Mouse (Mus musculus) ES-E14 (cell line): ENCODE measurements around the gene Zg16. TPM values are rescaled to one million over a fixed set of nuclear protein-coding genes. Genes with fewer than 3 reads are reported as not detected.

ENCODE experiments used
- DNase-seq: peaks from one replicate; pipeline ENCODE4 v3.0.0-alpha.2; 2013; ENCODE audit warnings: low read depth, low spot score
- H3K27ac ChIP-seq: 2 replicates; pipeline ENCODE4 v1.5.1; 2012; ENCODE audit warnings: low read depth, mild to moderate bottlenecking, low read length, moderate library complexity, mixed read lengths; ENCODE audit not compliant: poor library complexity, insufficient read depth, severe bottlenecking
- H3K36me3 ChIP-seq: 2 replicates; pipeline ENCODE4 v1.6.1; 2012; ENCODE audit warnings: mild to moderate bottlenecking, low read length, moderate library complexity, mixed read lengths; ENCODE audit not compliant: control insufficient read depth, poor library complexity, insufficient read depth, severe bottlenecking
- H3K4me1 ChIP-seq, 2 experiments: fragments of 150-350 bp in 1 of 2; sonication (generic) in 1 of 2; 2 replicates each; pipeline ENCODE4 v1.6.1; 2012; ENCODE audit warnings: low read length in 2 of 2, mild to moderate bottlenecking in 1 of 2, mixed read lengths in 1 of 2; ENCODE audit not compliant: control insufficient read depth in 2 of 2, insufficient read depth in 2 of 2, poor library complexity in 1 of 2
- H3K4me3 ChIP-seq, 2 experiments: fragments of 150-350 bp in 1 of 2; sonication (generic) in 1 of 2; 2 replicates each; pipeline ENCODE4 v1.5.1; 2012; ENCODE audit warnings: low read length in 2 of 2, low read depth in 1 of 2, mild to moderate bottlenecking in 1 of 2, mixed read lengths in 1 of 2; ENCODE audit not compliant: insufficient read depth in 1 of 2, poor library complexity in 1 of 2, severe bottlenecking in 1 of 2
- H3K9ac ChIP-seq: 2 replicates; pipeline ENCODE4 v1.6.1; 2012; ENCODE audit warnings: low read depth, mild to moderate bottlenecking, low read length, mixed read lengths; ENCODE audit not compliant: poor library complexity, insufficient read depth, severe bottlenecking
- H3K9me3 ChIP-seq: fragments of 150-350 bp; sonication (generic); 2 replicates; pipeline ENCODE4 v1.6.1; 2012; ENCODE audit warnings: low read depth, mild to moderate bottlenecking, low read length; ENCODE audit not compliant: control insufficient read depth, insufficient read depth
- CHD2 ChIP-seq: IDR thresholded peaks from 2 replicates; pipeline ENCODE4 v1.6.1; 2014; ENCODE audit warnings: mild to moderate bottlenecking, low read depth, low read length, inconsistent platforms
- HCFC1 ChIP-seq: IDR thresholded peaks from 2 replicates; pipeline ENCODE4 v1.6.1; 2012; ENCODE audit warnings: low read length, inconsistent platforms, borderline replicate concordance; ENCODE audit not compliant: insufficient read depth
- MAFK ChIP-seq: IDR thresholded peaks from 2 replicates; pipeline ENCODE4 v1.6.1; 2014; ENCODE audit warnings: mild to moderate bottlenecking, low read depth, low read length, inconsistent platforms; ENCODE audit not compliant: insufficient read depth
- ZC3H11A ChIP-seq: IDR thresholded peaks from 2 replicates; pipeline ENCODE4 v1.6.1; 2012; ENCODE audit warnings: low read depth, mild to moderate bottlenecking, inconsistent platforms, low read length, borderline replicate concordance
- ZNF384 ChIP-seq: IDR thresholded peaks from 2 replicates; pipeline ENCODE4 v1.6.1; 2012; ENCODE audit warnings: low read depth, low read length, inconsistent platforms
- in situ Hi-C, 2 experiments: fragments of 600-800 bp; cut with MboI; formaldehyde crosslinking; loops; one replicate each; pipeline ENCODE4 v1.15.1; 2025; ENCODE audit warnings: low sequenced_read_pairs in 2 of 2, inconsistent platforms in 1 of 2; ENCODE audit not compliant: unreplicated experiment in 2 of 2
- total RNA-seq: library from RNA; depleted of rRNA; stranded (reverse); fragments of 300-350 nt; gene quantifications from 2 replicates; pipeline ENCODE4 v1.2.3, GENCODE M21; 2012

Gene Zg16
- total RNA-seq, 1 experiment = not detected

GRCm38 (mm10) chr7:127026984-127027726 is 60.0 kb downstream of the Zg16 start, which contains the start of gene Maz:
Gene Maz, minus strand, starts transcription at chr7:127027037.
- in situ Hi-C loops = no loop called here
- peaks cover 58% of the 10 kb centered on the region for H3K36me3 ChIP-seq
- no peaks in the 10 kb centered on the region for H3K9me3 ChIP-seq
- H3K4me1 ChIP-seq = peaks cover 6 to 17% of the 10 kb centered on the region in 2 experiments; a peak in 3 of 4 replicates
- peak within 1 kb of the TSS; percentile 90 for H3K9ac ChIP-seq
- TF ChIP-seq HCFC1 (peak; percentile 70; the same call in 1 of the 2 replicates), ZNF384 (no peak)
- DNase-seq = peak; percentile 98
- H3K27ac ChIP-seq = peak within 1 kb of the TSS; percentile 99
- peak within 1 kb of the TSS; percentile 87 to 89 for H3K4me3 ChIP-seq

- Histone ChIP-seq H3K4me1 (peaks cover 8 to 15% of the 10 kb centered on the region in 2 experiments; a peak in 2 of 4 replicates), H3K36me3 (peaks cover 55% of the 10 kb centered on the region), H3K4me3 (peak overlapping the region; percentile 3 to 87; a peak in 3 of 4 replicates), H3K9ac (peak overlapping the region; percentile 90), H3K27ac (peak overlapping the region; percentile 99), H3K9me3 (no peaks in the 10 kb centered on the region)
- no peak for DNase-seq
- TF ChIP-seq CHD2 (no peak), HCFC1 (no peak), ZC3H11A (no peak), ZNF384 (no peak), MAFK (no peak)
- in situ Hi-C loops = no loop called here
Observed at GRCm38 (mm10) chr7:127026616-127026983, 60.5 kb downstream of the Zg16 start.

- Histone ChIP-seq H3K27ac (peak overlapping the region; percentile 99), H3K4me3 (peak overlapping the region; percentile 87 to 89), H3K36me3 (peaks cover 53% of the 10 kb centered on the region), H3K9ac (peak overlapping the region; percentile 90), H3K9me3 (no peaks in the 10 kb centered on the region), H3K4me1 (peaks cover 9 to 12% of the 10 kb centered on the region in 2 experiments; a peak in 2 of 4 replicates)
- TF ChIP-seq ZC3H11A = no peak
- no peak for TF ChIP-seq MAFK
- DNase-seq = no peak
- in situ Hi-C loops = no loop called here
Observed at GRCm38 (mm10) chr7:127026161-127026600, 60.9 kb downstream of the Zg16 start.

- in situ Hi-C loops = no loop called here
- Histone ChIP-seq H3K27ac (peak overlapping the region; percentile 99), H3K4me1 (peaks cover 9 to 12% of the 10 kb centered on the region in 2 experiments; a peak in 2 of 4 replicates), H3K9me3 (no peaks in the 10 kb centered on the region), H3K36me3 (peaks cover 50% of the 10 kb centered on the region), H3K9ac (peak overlapping the region; percentile 90), H3K4me3 (peak overlapping the region; percentile 87 to 89)
- TF ChIP-seq CHD2 = no peak
- no peak for TF ChIP-seq ZC3H11A
- TF ChIP-seq HCFC1 = no peak
- TF ChIP-seq ZNF384 = no peak
- TF ChIP-seq MAFK = no peak
- DNase-seq = no peak
Observed at GRCm38 (mm10) chr7:127025556-127026160, 61.5 kb downstream of the Zg16 start.
